Mouse (Mus musculus) ES-E14 (cell line): ENCODE measurements around the gene Gm960.

Experiments used
- MAFK ChIP-seq: IDR thresholded peaks from 2 replicates; pipeline ENCODE4 v1.6.1; 2014; ENCODE audit warnings: mild to moderate bottlenecking, low read depth, low read length, inconsistent platforms; ENCODE audit not compliant: insufficient read depth
- ZC3H11A ChIP-seq: IDR thresholded peaks from 2 replicates; pipeline ENCODE4 v1.6.1; 2012; ENCODE audit warnings: low read depth, mild to moderate bottlenecking, inconsistent platforms, low read length, borderline replicate concordance

- TF ChIP-seq ZC3H11A: no peak
- no peak for TF ChIP-seq MAFK
These were observed 104.5 kb downstream of the Gm960 start for GRCm38 (mm10) chr19:4593792-4594522.
